Mouse (Mus musculus) heart, adult 2 months (tissue): Measurements from ENCODE around the gene Tldc2.

ENCODE experiments used
- EP300 ChIP-seq: fragments of 200-500 bp; IDR thresholded peaks from 2 replicates; pipeline ENCODE4 v1.6.1; 2011; ENCODE audit warnings: low read depth, low read length, control low read depth; ENCODE audit not compliant: insufficient read depth
- POLR2A ChIP-seq: fragments of 200-500 bp; IDR thresholded peaks from 2 replicates; pipeline ENCODE4 v1.6.1; 2011; ENCODE audit warnings: mild to moderate bottlenecking, low read depth, low read length, control low read depth; ENCODE audit not compliant: insufficient read depth

- TF ChIP-seq EP300 (no peak), POLR2A (no peak)
Measured at GRCm38 (mm10) chr2:157055721-157056120, 31.1 kb upstream of the Tldc2 start.
